Mouse (Mus musculus): ENCODE measurements at regions not wholly inside any gene's neighbourhood (a gene's known extent, or its start where the extent isn't known, plus 50 kb on each side); places are given as distances from the start of the nearest gene placed in this dataset.

GRCm38 (mm10) chr11:43979406-43979805 lies 78.4 kb upstream of the Adra1b start:
- WGBS, result 72% methylated on average over 7 of the region's 7 CpGs
- H3K9me3 ChIP-seq (ENCODE audit: control insufficient read depth, low read length), result no peaks in the 10 kb centered on the region
- DNase-seq (ENCODE audit: low spot score), result no peak
- no peak for ATAC-seq (ENCODE audit: low FRiP score)
- H3K9ac ChIP-seq (ENCODE audit: low read depth, low read length), result no peak overlapping the region
- no peak overlapping the region for H3K4me3 ChIP-seq (ENCODE audit: low read depth, low read length)
- H3K4me1 ChIP-seq (replicated peaks; ENCODE audit: control insufficient read depth, insufficient read depth, low read length), result no peaks in the 10 kb centered on the region
- no peak overlapping the region for H3K27ac ChIP-seq (ENCODE audit: low read depth, low read length)
- no peaks in the 10 kb centered on the region for H3K36me3 ChIP-seq (ENCODE audit: control insufficient read depth, insufficient read depth, low read length)
- H3K27me3 ChIP-seq (ENCODE audit: control insufficient read depth, insufficient read depth, low read length), result no peaks in the 10 kb centered on the region
- H3K4me2 ChIP-seq (replicated peaks; ENCODE audit: low read depth, low read length), result no peak overlapping the region

DNA sequence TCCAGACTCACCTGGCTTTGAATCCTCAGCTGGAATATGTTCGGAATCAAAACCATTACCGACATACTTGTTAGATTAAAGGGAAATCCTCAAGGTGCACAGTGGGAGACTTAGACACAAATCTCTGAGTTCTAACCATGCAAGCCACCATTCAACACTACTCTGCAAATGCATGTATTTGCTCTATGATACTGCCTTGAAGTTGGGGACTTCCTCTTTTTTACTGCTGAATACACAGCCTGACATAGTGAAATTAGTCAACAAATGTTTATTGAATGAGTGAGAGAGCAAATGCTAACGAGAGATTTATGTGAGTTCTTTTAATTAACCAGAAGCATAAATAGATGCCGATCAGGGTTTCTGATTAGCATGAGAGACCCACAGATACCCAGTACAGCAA lies 79.4 kb upstream of the Adra1b start:
- 90% methylated on average over 4 of the region's 4 CpGs for WGBS
- no peak for ATAC-seq (ENCODE audit: low FRiP score)

DNA sequence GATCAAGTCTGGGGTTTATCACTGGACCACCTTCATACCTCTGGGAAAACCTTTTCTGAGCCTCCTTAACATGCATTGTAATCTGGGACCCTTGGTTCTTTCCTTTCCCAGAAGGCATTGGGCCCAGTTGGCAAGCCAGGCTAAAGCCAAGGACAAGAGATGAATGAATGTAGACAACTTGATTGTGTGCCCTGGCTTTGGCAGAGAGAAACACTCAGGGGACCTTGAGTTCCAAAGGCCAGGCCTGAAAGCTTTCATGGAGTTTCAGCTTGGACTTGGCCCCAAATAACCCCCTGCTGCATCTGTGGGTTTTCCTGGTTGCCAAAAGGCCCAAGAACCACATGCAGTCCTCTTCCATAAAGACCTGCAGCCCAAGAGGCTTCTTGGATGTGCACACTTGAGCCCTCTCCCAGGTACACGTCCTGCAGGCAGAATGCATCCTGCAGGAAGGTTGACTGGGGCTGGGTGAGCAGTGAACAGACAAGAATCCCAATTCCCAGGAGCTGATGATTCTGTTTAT lies 89.0 kb upstream of the Adra1b start:
- no peaks in the 10 kb centered on the region for H3K9me3 ChIP-seq (ENCODE audit: control insufficient read depth, low read length)
- no peak overlapping the region for H3K4me3 ChIP-seq (ENCODE audit: low read depth, low read length)
- ATAC-seq (ENCODE audit: low FRiP score), result no peak
- no peak overlapping the region for H3K27ac ChIP-seq (ENCODE audit: low read depth, low read length)
- H3K4me2 ChIP-seq (replicated peaks; ENCODE audit: low read depth, low read length), result no peak overlapping the region
- H3K4me1 ChIP-seq (replicated peaks; ENCODE audit: control insufficient read depth, insufficient read depth, low read length), result no peaks in the 10 kb centered on the region
- WGBS, result 76% methylated on average over 1 of the region's 1 CpGs
- no peak for DNase-seq (ENCODE audit: low spot score)
- H3K27me3 ChIP-seq (ENCODE audit: control insufficient read depth, insufficient read depth, low read length), result no peaks in the 10 kb centered on the region
- H3K9ac ChIP-seq (ENCODE audit: low read depth, low read length), result no peak overlapping the region
- no peaks in the 10 kb centered on the region for H3K36me3 ChIP-seq (ENCODE audit: control insufficient read depth, insufficient read depth, low read length)

More for the DNA sequence above, 79.4 kb upstream of the Adra1b start:
- Histone ChIP-seq H3K4me1 (replicated peaks; ENCODE audit: control insufficient read depth, insufficient read depth, low read length) (no peaks in the 10 kb centered on the region), H3K27me3 (ENCODE audit: control insufficient read depth, insufficient read depth, low read length) (no peaks in the 10 kb centered on the region), H3K9me3 (ENCODE audit: control insufficient read depth, low read length) (no peaks in the 10 kb centered on the region), H3K4me3 (ENCODE audit: low read depth, low read length) (no peak overlapping the region), H3K36me3 (ENCODE audit: control insufficient read depth, insufficient read depth, low read length) (no peaks in the 10 kb centered on the region), H3K27ac (ENCODE audit: low read depth, low read length) (no peak overlapping the region), H3K9ac (ENCODE audit: low read depth, low read length) (no peak overlapping the region), H3K4me2 (replicated peaks; ENCODE audit: low read depth, low read length) (no peak overlapping the region)
- no peak for DNase-seq (ENCODE audit: low spot score)

DNA sequence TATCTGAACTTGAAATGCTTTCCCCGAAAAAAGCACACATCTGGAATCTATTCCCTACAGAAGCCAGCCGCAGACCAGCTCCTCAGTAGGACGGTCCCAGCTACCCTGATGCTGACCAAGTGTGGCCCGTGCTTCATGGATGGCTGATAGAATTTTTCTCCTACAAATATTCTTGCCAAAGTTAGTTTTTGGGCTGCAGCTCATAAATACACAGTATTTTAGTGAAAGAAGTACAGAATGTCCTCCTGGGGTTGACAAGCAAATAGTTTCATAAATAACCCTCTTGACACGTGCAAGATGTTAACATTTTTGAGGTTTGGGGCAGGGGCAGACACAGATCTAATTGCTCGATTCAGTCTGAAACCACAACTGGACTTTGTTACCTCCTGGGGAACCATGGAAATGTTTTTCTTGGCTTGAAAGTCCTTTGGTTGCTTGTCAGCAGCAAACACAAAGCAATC lies 91.0 kb upstream of the Adra1b start:
- no peaks in the 10 kb centered on the region for H3K4me1 ChIP-seq (replicated peaks; ENCODE audit: control insufficient read depth, insufficient read depth, low read length)
- no peak overlapping the region for H3K27ac ChIP-seq (ENCODE audit: low read depth, low read length)
- no peak overlapping the region for H3K9ac ChIP-seq (ENCODE audit: low read depth, low read length)
- no peak overlapping the region for H3K4me3 ChIP-seq (ENCODE audit: low read depth, low read length)
- DNase-seq (ENCODE audit: low spot score) (no peak), ATAC-seq (ENCODE audit: low FRiP score) (no peak)
- no peaks in the 10 kb centered on the region for H3K27me3 ChIP-seq (ENCODE audit: control insufficient read depth, insufficient read depth, low read length)
- no peak overlapping the region for H3K4me2 ChIP-seq (replicated peaks; ENCODE audit: low read depth, low read length)
- WGBS, result 67% methylated on average over 6 of the region's 6 CpGs
- H3K9me3 ChIP-seq (ENCODE audit: control insufficient read depth, low read length), result no peaks in the 10 kb centered on the region
- no peaks in the 10 kb centered on the region for H3K36me3 ChIP-seq (ENCODE audit: control insufficient read depth, insufficient read depth, low read length)

DNA sequence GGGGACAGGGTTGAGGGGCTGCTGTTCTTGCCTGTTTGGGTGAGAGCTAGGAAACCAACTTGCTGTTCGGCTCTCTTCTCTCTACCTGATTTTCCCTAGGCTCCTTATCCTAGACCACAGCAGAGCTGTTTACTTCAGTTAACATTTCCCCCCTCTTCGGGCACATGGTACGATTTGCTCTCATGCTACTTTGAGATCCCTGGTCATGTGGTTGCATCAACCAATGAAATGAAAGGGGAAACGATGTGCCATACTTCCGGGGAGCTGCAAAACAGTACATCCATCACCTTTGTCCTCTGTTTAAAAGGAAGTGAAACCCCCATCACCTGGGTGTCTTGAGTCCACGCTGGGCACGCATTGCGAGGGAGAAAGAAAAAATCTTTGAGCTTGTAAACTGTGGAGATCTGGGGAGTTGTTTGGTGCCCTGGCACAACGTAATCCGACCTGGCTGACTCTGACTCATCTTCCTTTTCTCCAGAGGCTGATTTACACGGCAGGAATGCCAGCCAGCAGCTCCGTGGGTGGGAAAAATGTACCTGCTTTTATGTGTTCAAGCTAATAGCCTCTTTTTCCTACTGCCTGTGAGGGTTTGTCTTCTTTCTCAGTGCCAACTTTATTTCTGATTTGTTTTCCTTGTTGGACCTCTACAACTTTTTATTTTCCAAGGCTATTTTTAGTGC lies 97.2 kb upstream of the Adra1b start:
- DNase-seq (ENCODE audit: low spot score) (no peak), ATAC-seq (ENCODE audit: low FRiP score) (no peak)
- H3K4me3 ChIP-seq (ENCODE audit: low read depth, low read length), result no peak overlapping the region
- no peak overlapping the region for H3K27ac ChIP-seq (ENCODE audit: low read depth, low read length)
- no peak overlapping the region for H3K9ac ChIP-seq (ENCODE audit: low read depth, low read length)
- whole genome bisulfite sequencing, result 76% methylated on average over 12 of the region's 12 CpGs
- no peaks in the 10 kb centered on the region for H3K36me3 ChIP-seq (ENCODE audit: control insufficient read depth, insufficient read depth, low read length)
- H3K4me1 ChIP-seq (replicated peaks; ENCODE audit: control insufficient read depth, insufficient read depth, low read length), result no peaks in the 10 kb centered on the region
- H3K4me2 ChIP-seq (replicated peaks; ENCODE audit: low read depth, low read length), result no peak overlapping the region
- H3K9me3 ChIP-seq (ENCODE audit: control insufficient read depth, low read length), result no peaks in the 10 kb centered on the region
- H3K27me3 ChIP-seq (ENCODE audit: control insufficient read depth, insufficient read depth, low read length), result no peaks in the 10 kb centered on the region

GRCm38 (mm10) chr11:44000056-44000455 lies 99.0 kb upstream of the Adra1b start:
- Histone ChIP-seq H3K4me1 (replicated peaks; ENCODE audit: control insufficient read depth, insufficient read depth, low read length) (no peaks in the 10 kb centered on the region), H3K9me3 (ENCODE audit: control insufficient read depth, low read length) (no peaks in the 10 kb centered on the region), H3K4me3 (ENCODE audit: low read depth, low read length) (no peak overlapping the region), H3K27me3 (ENCODE audit: control insufficient read depth, insufficient read depth, low read length) (no peaks in the 10 kb centered on the region), H3K36me3 (ENCODE audit: control insufficient read depth, insufficient read depth, low read length) (no peaks in the 10 kb centered on the region), H3K27ac (ENCODE audit: low read depth, low read length) (no peak overlapping the region), H3K9ac (ENCODE audit: low read depth, low read length) (no peak overlapping the region), H3K4me2 (replicated peaks; ENCODE audit: low read depth, low read length) (no peak overlapping the region)
- no peak for ATAC-seq (ENCODE audit: low FRiP score)
- no peak for DNase-seq (ENCODE audit: low spot score)
- 90% methylated on average over 4 of the region's 4 CpGs for WGBS

GRCm38 (mm10) chr11:44001843-44002589 lies 101.0 kb upstream of the Adra1b start:
- WGBS, result 86% methylated on average over 7 of the region's 7 CpGs
- H3K9me3 ChIP-seq (ENCODE audit: control insufficient read depth, low read length), result no peaks in the 10 kb centered on the region
- no peak for ATAC-seq (ENCODE audit: low FRiP score)
- no peak overlapping the region for H3K4me2 ChIP-seq (replicated peaks; ENCODE audit: low read depth, low read length)
- H3K4me3 ChIP-seq (ENCODE audit: low read depth, low read length), result no peak overlapping the region
- H3K27me3 ChIP-seq (ENCODE audit: control insufficient read depth, insufficient read depth, low read length), result no peaks in the 10 kb centered on the region
- no peak overlapping the region for H3K27ac ChIP-seq (ENCODE audit: low read depth, low read length)
- no peak overlapping the region for H3K9ac ChIP-seq (ENCODE audit: low read depth, low read length)
- H3K4me1 ChIP-seq (replicated peaks; ENCODE audit: control insufficient read depth, insufficient read depth, low read length), result no peaks in the 10 kb centered on the region
- no peaks in the 10 kb centered on the region for H3K36me3 ChIP-seq (ENCODE audit: control insufficient read depth, insufficient read depth, low read length)
- no peak for DNase-seq (ENCODE audit: low spot score)

- WGBS, result 63% methylated on average over 6 of the region's 6 CpGs
- H3K4me3 ChIP-seq (ENCODE audit: low read depth, low read length), result no peak overlapping the region
- H3K9ac ChIP-seq (ENCODE audit: low read depth, low read length), result no peak overlapping the region
- no peak overlapping the region for H3K27ac ChIP-seq (ENCODE audit: low read depth, low read length)
- H3K9me3 ChIP-seq (ENCODE audit: control insufficient read depth, low read length), result no peaks in the 10 kb centered on the region
- H3K36me3 ChIP-seq (ENCODE audit: control insufficient read depth, insufficient read depth, low read length), result no peaks in the 10 kb centered on the region
- H3K4me2 ChIP-seq (replicated peaks; ENCODE audit: low read depth, low read length), result no peak overlapping the region
- ATAC-seq (ENCODE audit: low FRiP score), result no peak
- H3K27me3 ChIP-seq (ENCODE audit: control insufficient read depth, insufficient read depth, low read length), result no peaks in the 10 kb centered on the region
- H3K4me1 ChIP-seq (replicated peaks; ENCODE audit: control insufficient read depth, insufficient read depth, low read length), result no peaks in the 10 kb centered on the region
- DNase-seq (ENCODE audit: low spot score), result no peak
Measured at GRCm38 (mm10) chr11:44002716-44003522, 101.9 kb upstream of the Adra1b start.
